Mouse (Mus musculus) heart, embryonic 12.5 days (tissue): ENCODE measurements around the gene Hlf. TPM values are rescaled to one million over a fixed set of nuclear protein-coding genes. Genes with fewer than 3 reads are reported as not detected.

Experiments used
- ATAC-seq: fragments of 200-750 bp; cut with Nextera tagmentation; 2 replicates; pipeline ENCODE4 v1.8.0; 2017; ENCODE audit warnings: moderate TSS enrichment, moderate library complexity; ENCODE audit not compliant: insufficient number of reproducible peaks, low FRiP score
- H3K27ac ChIP-seq: fragments of 300-500 bp; sonication (generic); 2 replicates; pipeline ENCODE4 v1.5.1; 2016; ENCODE audit warnings: mild to moderate bottlenecking, moderate library complexity; ENCODE audit not compliant: poor library complexity, severe bottlenecking
- H3K27me3 ChIP-seq: fragments of 300-500 bp; sonication (generic); replicated peaks from 2 replicates; pipeline ENCODE4 v1.6.1; 2016; ENCODE audit warnings: mild to moderate bottlenecking, moderate library complexity
- H3K36me3 ChIP-seq: fragments of 300-500 bp; sonication (generic); 2 replicates; pipeline ENCODE4 v1.6.1; 2016; ENCODE audit warnings: mild to moderate bottlenecking, moderate library complexity
- H3K4me1 ChIP-seq: fragments of 300-500 bp; sonication (generic); replicated peaks from 2 replicates; pipeline ENCODE4 v1.6.1; 2016; ENCODE audit warnings: mild to moderate bottlenecking
- H3K4me2 ChIP-seq: fragments of 300-500 bp; sonication (generic); 2 replicates; pipeline ENCODE4 v1.6.1; 2016; ENCODE audit warnings: mild to moderate bottlenecking, moderate library complexity
- H3K4me3 ChIP-seq: fragments of 300-500 bp; sonication (generic); 2 replicates; pipeline ENCODE4 v1.5.1; 2016; ENCODE audit warnings: mild to moderate bottlenecking
- H3K9ac ChIP-seq: fragments of 300-500 bp; sonication (generic); 2 replicates; pipeline ENCODE4 v1.6.1; 2016; ENCODE audit warnings: mild to moderate bottlenecking, moderate library complexity
- H3K9me3 ChIP-seq: fragments of 300-500 bp; sonication (generic); replicated peaks from 2 replicates; pipeline ENCODE4 v1.6.1; 2016; ENCODE audit warnings: mild to moderate bottlenecking, moderate library complexity
- WGBS: fragments of 180-500 bp; shearing (Covaris S2); methylation state at CpG from one replicate; pipeline ENCODE4 v1.1.7; 2016; 5-methylcytosine and 5-hydroxymethylcytosine counted together
- polyA plus RNA-seq: library from polyadenylated mRNA; unstranded; fragments of >200 nt; fragmentation: Nextera tagmentation; extraction: Ambion mirVana; gene quantifications from 2 replicates; pipeline ENCODE4 v1.2.1, GENCODE M21; 2016

Hlf gene
- polyA plus RNA-seq, 1 experiment from 2014 or later: 2.7 TPM

DNA sequence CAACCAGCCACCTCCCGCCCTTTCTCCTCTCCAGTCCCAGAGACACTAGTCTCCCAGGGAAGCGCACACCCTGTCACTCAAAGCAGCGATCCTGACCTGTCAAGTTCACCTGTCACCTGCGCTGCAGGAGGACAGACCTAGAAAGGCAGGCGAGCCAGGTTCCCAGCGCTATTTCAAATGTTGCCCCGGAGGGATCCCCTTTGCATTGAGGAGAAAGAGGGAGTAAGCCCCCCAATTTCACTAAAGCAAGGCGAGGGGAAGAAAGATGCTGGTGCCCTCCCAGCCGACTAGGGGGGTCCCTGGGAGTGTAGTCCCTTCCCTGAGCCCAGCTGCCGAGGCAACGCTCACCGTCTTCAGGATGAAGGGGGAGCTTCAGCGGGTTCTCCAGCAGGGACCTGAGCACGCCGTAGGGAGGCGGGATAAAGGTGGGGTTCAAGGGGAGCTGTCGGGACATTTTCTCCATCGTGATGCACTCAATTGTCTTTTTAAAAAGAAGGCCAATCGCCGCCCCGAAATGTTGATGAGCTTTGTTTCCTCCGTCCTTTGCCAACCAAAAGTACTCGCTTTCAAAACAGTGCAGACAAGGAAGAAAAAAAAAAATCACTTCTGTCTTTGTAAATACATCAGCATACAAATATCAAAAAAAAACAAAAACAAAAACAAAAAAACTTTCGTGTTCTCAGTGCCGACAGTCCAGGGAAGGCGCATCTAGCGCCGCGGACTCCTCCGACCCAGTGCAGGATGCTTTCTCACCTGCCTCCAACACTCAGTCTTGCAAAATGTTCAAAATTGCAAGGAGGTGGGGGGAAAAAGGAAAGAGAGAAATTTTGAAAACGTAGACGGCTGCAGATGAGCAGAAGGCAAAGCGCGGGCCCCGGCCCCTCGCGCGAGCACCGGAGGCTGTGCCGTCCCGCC is 536 bp downstream of the Hlf start:
- peak; percentile 33; the same call in 1 of the 2 replicates for ATAC-seq
- H3K4me1 ChIP-seq: peaks cover 28% of the 10 kb centered on the region
- H3K9me3 ChIP-seq: no peaks in the 10 kb centered on the region
- peak overlapping the region; percentile 60 for H3K4me3 ChIP-seq
- under 1% methylated on average over 41 of the region's 41 CpGs for WGBS
- H3K27me3 ChIP-seq: peaks cover 26% of the 10 kb centered on the region
- H3K4me2 ChIP-seq: peak overlapping the region; percentile 96
- peak overlapping the region; percentile 74 for H3K9ac ChIP-seq
- H3K27ac ChIP-seq: no peak overlapping the region
- H3K36me3 ChIP-seq: no peaks in the 10 kb centered on the region

DNA sequence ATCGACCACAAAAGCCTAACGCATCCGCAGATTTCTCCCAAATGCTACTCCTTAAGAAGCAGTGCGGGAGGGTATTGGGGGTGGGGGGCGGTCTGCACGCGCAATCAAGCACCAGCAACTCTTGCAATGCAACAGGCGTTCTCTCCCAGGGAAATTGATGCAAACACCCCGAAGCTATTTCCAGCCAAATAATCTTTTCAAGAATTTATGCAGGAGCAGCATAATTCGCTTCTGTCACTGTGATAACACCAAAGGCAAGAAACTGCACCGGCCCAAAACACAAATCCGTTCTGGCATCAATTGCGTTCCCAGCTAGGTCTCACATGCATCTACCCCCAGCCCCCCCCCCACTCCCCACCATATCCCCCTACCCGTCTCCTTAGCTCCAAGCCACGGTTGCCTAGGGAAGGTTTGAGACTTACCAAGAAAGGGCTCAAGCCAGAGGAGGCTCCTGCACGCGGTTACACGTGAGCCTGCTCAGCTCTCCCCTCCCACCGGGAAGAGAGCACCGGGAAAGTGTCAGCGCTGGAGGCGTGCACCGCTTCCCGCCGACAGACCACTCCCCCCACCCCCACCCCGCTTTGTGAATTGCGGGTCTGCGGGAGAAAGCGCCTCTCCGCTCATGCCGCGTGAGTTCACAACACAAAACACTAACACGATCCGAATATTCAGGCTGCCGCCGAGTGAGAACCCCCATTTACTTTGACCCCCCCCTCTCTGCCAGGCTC is 1.4 kb downstream of the Hlf start:
- Histone ChIP-seq H3K4me1 (peaks cover 28% of the 10 kb centered on the region), H3K9me3 (no peaks in the 10 kb centered on the region), H3K27ac (no peak overlapping the region), H3K4me2 (peak overlapping the region; percentile 96), H3K36me3 (no peaks in the 10 kb centered on the region), H3K9ac (peak overlapping the region; percentile 74), H3K4me3 (peak overlapping the region; percentile 60), H3K27me3 (peaks cover 26% of the 10 kb centered on the region)
- 0 out of 2 replicates have a peak, but pooled peaks have one; percentile 33 for ATAC-seq
- WGBS: under 1% methylated on average over 36 of the region's 36 CpGs

DNA sequence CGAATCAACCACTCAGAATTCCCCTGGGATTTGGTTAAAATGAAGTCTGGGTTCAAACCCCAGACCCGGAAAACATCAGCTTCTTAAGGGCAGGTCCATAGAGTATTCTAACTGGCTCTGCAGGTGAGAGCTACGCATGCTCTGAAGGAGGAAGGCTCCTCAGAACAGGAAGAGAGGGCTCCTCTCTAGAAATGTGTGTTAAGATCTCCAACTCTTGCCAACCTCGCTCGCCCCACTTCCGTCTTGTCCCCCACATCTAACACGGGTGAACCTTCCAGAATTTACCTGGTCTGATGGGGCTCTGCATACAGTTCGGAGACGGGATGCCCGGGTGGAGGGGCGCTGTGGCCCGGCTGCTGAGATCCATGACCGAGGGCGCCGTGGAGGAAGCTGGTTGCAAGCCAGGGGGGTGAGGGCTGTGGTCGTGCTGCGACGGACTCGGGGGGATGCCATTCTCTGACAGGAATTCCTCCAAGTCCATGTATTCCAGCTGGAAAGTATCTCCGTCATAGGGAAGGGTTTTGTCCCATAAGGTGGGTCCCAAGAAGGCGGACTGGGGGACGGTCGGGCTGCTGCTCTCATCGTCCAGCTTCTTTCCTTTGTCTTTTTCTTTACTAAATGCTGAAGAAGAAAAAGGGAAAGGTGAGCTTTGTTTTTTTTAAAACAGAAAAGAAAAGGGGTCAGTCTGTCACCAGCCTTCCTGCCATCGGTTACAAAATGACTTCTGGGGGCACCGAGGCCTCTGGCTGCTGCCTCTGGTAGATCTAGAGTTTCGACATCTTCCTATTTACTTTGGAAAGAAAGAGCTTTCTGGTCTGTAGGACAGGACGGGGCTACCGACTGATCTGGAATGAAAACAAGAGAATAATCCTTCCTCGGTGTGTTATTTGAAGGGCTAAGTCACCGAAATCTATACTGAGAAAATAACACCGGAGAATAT is 2.9 kb downstream of the Hlf start:
- peak overlapping the region; percentile 60; the same call in 1 of the 2 replicates for H3K4me3 ChIP-seq
- H3K9me3 ChIP-seq: no peaks in the 10 kb centered on the region
- H3K36me3 ChIP-seq: no peaks in the 10 kb centered on the region
- 42% methylated on average over 32 of the region's 32 CpGs for WGBS
- H3K9ac ChIP-seq: no peak overlapping the region
- no peak for ATAC-seq
- H3K27ac ChIP-seq: no peak overlapping the region
- peaks cover 33% of the 10 kb centered on the region for H3K4me1 ChIP-seq
- H3K27me3 ChIP-seq: peaks cover 26% of the 10 kb centered on the region
- peak overlapping the region; percentile 96 for H3K4me2 ChIP-seq

DNA sequence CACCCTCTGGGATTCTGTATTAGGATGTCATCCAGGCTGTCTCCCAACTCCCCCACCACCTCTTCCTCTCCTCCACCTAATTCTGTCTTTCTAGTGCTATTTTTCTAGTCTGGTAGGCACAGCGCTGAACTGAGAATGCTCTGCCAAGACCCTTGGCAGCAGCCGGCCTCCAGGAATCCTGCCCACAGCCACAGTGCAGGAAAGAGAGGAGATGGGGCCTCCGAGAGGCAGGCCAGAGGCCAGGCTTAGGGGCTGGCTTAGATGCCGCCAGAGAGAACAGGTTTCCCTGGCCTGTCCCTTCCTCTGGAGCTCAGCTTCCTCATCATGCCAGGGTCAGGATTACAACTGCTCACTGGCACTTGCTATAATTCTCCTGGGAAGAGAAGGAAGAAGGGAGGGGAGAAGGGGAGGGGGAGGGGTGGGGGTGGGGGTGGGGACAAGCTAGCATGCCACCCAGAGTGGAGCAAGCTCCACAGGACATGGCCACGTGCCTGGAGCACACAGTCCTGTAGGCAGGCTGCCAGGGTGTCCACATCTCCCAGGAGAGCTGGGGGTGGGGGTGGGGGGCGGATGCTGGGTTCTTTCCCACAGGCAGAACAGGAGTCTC is 8.6 kb downstream of the Hlf start:
- 22% methylated on average over 6 of the region's 6 CpGs for WGBS
- Histone ChIP-seq H3K27ac (peak overlapping the region; percentile 75), H3K36me3 (no peaks in the 10 kb centered on the region), H3K4me2 (peak overlapping the region; percentile 49), H3K9me3 (no peaks in the 10 kb centered on the region), H3K4me1 (peaks cover 21% of the 10 kb centered on the region), H3K9ac (0 out of 2 replicates have a peak overlapping the region, but pooled peaks have one; percentile 50), H3K4me3 (no peak overlapping the region), H3K27me3 (peaks cover 9% of the 10 kb centered on the region)
- ATAC-seq: peak; percentile 87

- no peak overlapping the region for H3K4me2 ChIP-seq
- no peaks in the 10 kb centered on the region for H3K36me3 ChIP-seq
- ATAC-seq: no peak
- H3K27me3 ChIP-seq: 0 out of 2 replicates have a peak, but pooled peaks cover under 1% of the 10 kb centered on the region
- no peak overlapping the region for H3K27ac ChIP-seq
- H3K4me3 ChIP-seq: no peak overlapping the region
- whole genome bisulfite sequencing: 52% methylated on average over 5 of the region's 5 CpGs
- H3K4me1 ChIP-seq: peaks cover 21% of the 10 kb centered on the region
- H3K9me3 ChIP-seq: no peaks in the 10 kb centered on the region
- H3K9ac ChIP-seq: no peak overlapping the region
Measured at GRCm38 (mm10) chr11:90381113-90381512, 9.6 kb downstream of the Hlf start.

DNA sequence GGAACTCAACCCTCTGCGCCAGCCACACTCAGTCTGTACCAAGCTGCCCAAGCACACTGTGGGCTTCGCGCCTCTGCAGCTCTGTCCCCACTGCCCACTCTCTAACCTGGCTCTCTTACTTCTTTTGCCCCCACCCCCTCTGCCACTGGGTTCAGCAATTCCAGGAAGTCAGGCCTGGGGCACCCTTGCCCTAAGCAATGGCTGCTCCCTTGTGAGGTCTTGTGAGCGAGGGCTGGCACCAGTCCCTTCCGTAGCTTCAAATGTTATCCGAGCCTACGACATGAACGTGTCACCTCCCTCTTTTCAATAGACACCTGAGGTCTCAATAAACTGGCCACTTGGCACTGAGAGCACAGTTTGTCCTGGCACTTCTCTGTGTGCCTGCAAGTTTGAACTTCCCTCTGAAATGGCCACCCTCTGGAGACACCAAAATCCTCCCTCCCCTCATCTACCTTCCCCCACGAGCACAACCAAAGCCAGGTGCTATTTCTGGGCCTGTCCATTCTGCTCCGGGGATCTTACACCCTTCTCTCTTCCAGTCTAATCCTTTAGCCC is 10.5 kb downstream of the Hlf start:
- no peak overlapping the region for H3K4me2 ChIP-seq
- ATAC-seq: no peak
- H3K27ac ChIP-seq: no peak overlapping the region
- H3K4me1 ChIP-seq: peaks cover 21% of the 10 kb centered on the region
- no peaks in the 10 kb centered on the region for H3K27me3 ChIP-seq
- no peak overlapping the region for H3K4me3 ChIP-seq
- no peaks in the 10 kb centered on the region for H3K9me3 ChIP-seq
- H3K36me3 ChIP-seq: no peaks in the 10 kb centered on the region
- 81% methylated on average over 10 of the region's 10 CpGs for WGBS
- no peak overlapping the region for H3K9ac ChIP-seq

DNA sequence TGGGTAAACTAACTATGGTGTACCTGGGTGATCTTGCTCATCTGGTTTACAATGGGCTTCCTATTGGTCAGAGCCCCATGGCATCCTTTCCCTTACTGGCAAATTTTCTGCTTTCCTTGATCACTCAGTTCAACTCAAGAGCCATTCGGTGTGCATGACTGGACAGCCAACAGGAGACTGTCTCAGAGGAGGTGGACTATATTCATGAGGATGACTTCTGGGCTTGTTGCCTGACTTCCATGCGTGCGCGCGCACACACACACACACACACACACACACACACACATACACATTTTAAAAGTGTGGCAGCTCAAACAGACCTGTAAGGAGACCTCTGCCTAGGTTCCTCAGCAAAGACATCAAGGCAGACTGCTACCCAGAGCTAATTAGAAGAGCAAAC is 12.7 kb downstream of the Hlf start:
- no peak overlapping the region for H3K4me2 ChIP-seq
- no peak for ATAC-seq
- H3K36me3 ChIP-seq: no peaks in the 10 kb centered on the region
- no peak overlapping the region for H3K4me3 ChIP-seq
- H3K27me3 ChIP-seq: no peaks in the 10 kb centered on the region
- H3K9ac ChIP-seq: no peak overlapping the region
- no peak overlapping the region for H3K27ac ChIP-seq
- 84% methylated on average over 5 of the region's 5 CpGs for WGBS
- H3K9me3 ChIP-seq: no peaks in the 10 kb centered on the region
- peaks cover 17% of the 10 kb centered on the region for H3K4me1 ChIP-seq

DNA sequence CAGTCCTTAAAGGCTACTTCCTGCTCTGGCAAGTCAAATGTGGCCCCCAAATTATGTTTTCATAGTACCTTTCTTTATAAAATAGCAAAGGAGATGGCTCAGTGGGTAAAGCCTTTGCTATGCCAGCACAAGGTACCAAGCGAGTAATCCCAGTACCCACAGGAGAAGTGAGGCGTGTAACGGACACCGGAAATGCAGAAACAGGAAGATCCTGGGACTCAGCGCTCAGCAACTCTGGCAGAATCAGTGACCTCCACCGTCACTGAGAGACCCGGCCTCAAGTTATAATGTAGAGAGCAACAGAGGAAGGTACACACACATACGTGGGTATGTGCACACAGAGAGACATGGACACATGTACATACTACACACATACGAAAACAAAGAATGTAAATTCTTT is 14.3 kb downstream of the Hlf start:
- ATAC-seq: no peak
- Histone ChIP-seq H3K27me3 (no peaks in the 10 kb centered on the region), H3K4me1 (peaks cover 8% of the 10 kb centered on the region), H3K27ac (no peak overlapping the region), H3K9me3 (no peaks in the 10 kb centered on the region), H3K4me3 (no peak overlapping the region), H3K36me3 (no peaks in the 10 kb centered on the region), H3K9ac (no peak overlapping the region), H3K4me2 (no peak overlapping the region)
- 86% methylated on average over 9 of the region's 9 CpGs for WGBS

GRCm38 (mm10) chr11:90371470-90372100 is 19.1 kb downstream of the Hlf start:
- Histone ChIP-seq H3K4me1 (peaks cover 39% of the 10 kb centered on the region), H3K4me3 (no peak overlapping the region), H3K9me3 (no peaks in the 10 kb centered on the region), H3K9ac (no peak overlapping the region), H3K27ac (no peak overlapping the region), H3K27me3 (no peaks in the 10 kb centered on the region), H3K4me2 (no peak overlapping the region), H3K36me3 (no peaks in the 10 kb centered on the region)
- ATAC-seq: no peak
- 53% methylated on average over 8 of the region's 8 CpGs for WGBS
